Mouse (Mus musculus) erythroblast, embryonic 14.5 days (primary cell): ENCODE results near the gene Phrf1. TPM values are rescaled to one million over a fixed set of nuclear protein-coding genes. Genes with fewer than 3 reads are reported as not detected.
A peak's percentile ranks its signal among the peaks of the same experiment; 100 is the strongest.

Experiments
- H3K27me3 ChIP-seq: 2 replicates; pipeline ENCODE4 v1.6.1; 2012; ENCODE audit warnings: inconsistent platforms; ENCODE audit not compliant: control insufficient read depth
- H3K36me3 ChIP-seq: 2 replicates; pipeline ENCODE4 v1.6.1; 2012; ENCODE audit warnings: mild to moderate bottlenecking, inconsistent platforms; ENCODE audit not compliant: control insufficient read depth
- H3K4me1 ChIP-seq: 2 replicates; pipeline ENCODE4 v1.6.1; 2012; ENCODE audit warnings: inconsistent platforms; ENCODE audit not compliant: control insufficient read depth
- H3K4me3 ChIP-seq: replicated peaks from 2 replicates; pipeline ENCODE3; 2012; ENCODE audit warnings: moderate library complexity, mild to moderate bottlenecking, inconsistent platforms
- H3K9me3 ChIP-seq: 2 replicates; pipeline ENCODE4 v1.6.1; 2012; ENCODE audit warnings: low read length, inconsistent platforms, mixed read lengths; ENCODE audit not compliant: control insufficient read depth
- GATA1 ChIP-seq: IDR thresholded peaks from 2 replicates; pipeline ENCODE4 v1.6.1; 2012; ENCODE audit warnings: low read length, inconsistent platforms, mixed read lengths
- TAL1 ChIP-seq: IDR thresholded peaks from 3 replicates; pipeline ENCODE4 v1.6.1; 2012; ENCODE audit warnings: low read length, inconsistent platforms, mixed read lengths
- polyA plus RNA-seq: library from polyadenylated mRNA; stranded (reverse); fragments of >175 nt; gene quantifications from 2 replicates; pipeline ENCODE4 v1.2.3, GENCODE M21; 2012

Gene Phrf1
- polyA plus RNA-seq, 1 experiment = 20.3 TPM

- Histone ChIP-seq H3K9me3 (no peaks in the 10 kb centered on the region), H3K4me3 (peak overlapping the region; percentile 79), H3K27me3 (no peaks in the 10 kb centered on the region), H3K36me3 (peaks cover 64% of the 10 kb centered on the region), H3K4me1 (peaks cover 97% of the 10 kb centered on the region)
- no peak for TF ChIP-seq GATA1
These were observed 11.1 kb upstream of the Phrf1 start for GRCm38 (mm10) chr7:141217343-141218013.

DNA sequence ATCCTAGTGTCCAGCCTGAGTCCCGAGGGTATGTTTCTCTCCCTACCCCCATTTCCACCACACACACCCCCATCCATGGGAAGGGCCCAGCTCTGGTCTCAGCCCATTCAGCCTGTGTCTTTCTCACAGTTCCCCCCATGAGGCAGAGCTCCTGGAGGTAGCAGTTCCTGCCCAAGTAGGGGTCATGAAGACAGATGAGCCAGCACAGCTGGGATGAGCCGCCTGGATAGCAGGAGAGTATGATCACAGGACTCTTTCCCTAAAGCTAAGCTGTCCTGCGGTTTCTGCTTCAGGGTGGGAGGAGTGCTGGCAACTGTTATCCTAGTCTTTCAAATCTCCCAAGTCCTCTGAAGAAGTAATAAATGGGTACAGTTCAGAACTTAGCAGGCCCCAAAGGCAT lies 10.4 kb upstream of the Phrf1 start:
- Histone ChIP-seq H3K36me3 (peaks cover 61% of the 10 kb centered on the region), H3K9me3 (no peaks in the 10 kb centered on the region), H3K27me3 (no peaks in the 10 kb centered on the region), H3K4me3 (no peak overlapping the region), H3K4me1 (peaks cover 97% of the 10 kb centered on the region)
- no peak for TF ChIP-seq GATA1
- TF ChIP-seq TAL1 = no peak

DNA sequence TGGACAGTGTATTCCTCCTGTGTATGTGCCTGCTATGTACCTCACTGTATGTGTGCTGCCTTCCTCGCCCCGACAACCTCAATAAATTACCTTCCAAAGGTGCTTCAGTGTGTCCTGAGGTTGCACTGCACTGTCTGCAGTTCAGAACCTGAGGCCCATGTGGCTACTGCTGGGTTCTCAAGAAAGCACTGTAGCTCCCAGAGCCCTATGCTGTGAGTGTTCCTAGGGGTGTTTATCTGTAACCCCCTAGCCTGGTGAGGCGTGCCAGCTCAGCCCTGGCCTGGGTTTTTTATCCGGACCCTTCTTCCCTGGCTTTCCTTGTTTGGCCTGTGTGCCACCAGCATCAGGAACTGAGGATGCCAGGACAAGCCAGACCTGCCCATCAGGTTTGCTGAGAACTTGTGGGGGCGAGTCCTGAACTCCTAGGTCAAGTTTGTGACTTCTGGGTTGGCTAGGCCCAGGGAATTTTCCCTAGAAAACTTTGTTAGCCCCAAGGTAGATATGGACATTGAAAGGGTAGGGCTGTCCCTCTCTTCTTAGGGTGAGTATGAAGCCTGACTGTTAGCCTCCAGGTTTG lies 9.9 kb upstream of the Phrf1 start:
- Histone ChIP-seq H3K36me3 (peaks cover 57% of the 10 kb centered on the region), H3K4me1 (peaks cover 93% of the 10 kb centered on the region), H3K27me3 (no peaks in the 10 kb centered on the region), H3K4me3 (no peak overlapping the region), H3K9me3 (no peaks in the 10 kb centered on the region)
- TF ChIP-seq GATA1 = no peak
- TF ChIP-seq TAL1 = no peak

GRCm38 (mm10) chr7:141219558-141220099 lies 9.0 kb upstream of the Phrf1 start:
- TF ChIP-seq TAL1 (no peak), GATA1 (no peak)
- Histone ChIP-seq H3K4me1 (peaks cover 84% of the 10 kb centered on the region), H3K27me3 (no peaks in the 10 kb centered on the region), H3K9me3 (no peaks in the 10 kb centered on the region), H3K4me3 (peak overlapping the region; percentile 10), H3K36me3 (peaks cover 50% of the 10 kb centered on the region)

DNA sequence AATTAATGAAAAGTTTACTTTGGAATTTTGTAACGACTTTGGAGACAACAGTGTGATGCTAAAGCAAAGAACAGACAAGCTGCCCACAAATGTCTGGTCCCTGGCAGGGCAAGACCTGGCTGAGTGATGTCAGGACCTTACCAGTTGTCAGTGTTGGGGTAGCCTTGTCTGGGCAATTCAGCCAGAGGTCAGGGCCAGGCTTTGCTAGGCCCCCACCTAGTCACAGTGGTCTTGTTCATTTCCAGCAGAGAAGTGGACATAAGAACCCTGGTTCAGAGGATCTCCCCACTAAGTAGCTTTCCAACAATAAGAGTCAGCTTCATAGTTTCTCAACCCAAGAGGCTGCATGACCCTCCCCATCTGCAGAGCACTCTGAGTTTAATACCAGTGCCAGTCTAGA lies 8.2 kb upstream of the Phrf1 start:
- Histone ChIP-seq H3K27me3 (no peaks in the 10 kb centered on the region), H3K4me1 (peaks cover 76% of the 10 kb centered on the region), H3K4me3 (peak overlapping the region; percentile 76), H3K9me3 (no peaks in the 10 kb centered on the region), H3K36me3 (peaks cover 50% of the 10 kb centered on the region)
- TF ChIP-seq TAL1 = no peak
- TF ChIP-seq GATA1 = no peak

- Histone ChIP-seq H3K36me3 (peaks cover 49% of the 10 kb centered on the region), H3K4me1 (peaks cover 66% of the 10 kb centered on the region), H3K9me3 (no peaks in the 10 kb centered on the region), H3K4me3 (peak overlapping the region; percentile 76), H3K27me3 (no peaks in the 10 kb centered on the region)
- TF ChIP-seq TAL1 (no peak), GATA1 (no peak)
These were observed 7.1 kb upstream of the Phrf1 start for GRCm38 (mm10) chr7:141221249-141222125.

GRCm38 (mm10) chr7:141222126-141222467 lies 6.5 kb upstream of the Phrf1 start:
- peak overlapping the region; percentile 76 for H3K4me3 ChIP-seq
- peaks cover 43% of the 10 kb centered on the region for H3K36me3 ChIP-seq
- peaks cover 3% of the 10 kb centered on the region; the same call in 1 of the 2 replicates for H3K9me3 ChIP-seq
- peaks cover 60% of the 10 kb centered on the region for H3K4me1 ChIP-seq
- TF ChIP-seq GATA1 (no peak), TAL1 (no peak)
- H3K27me3 ChIP-seq = no peaks in the 10 kb centered on the region

DNA sequence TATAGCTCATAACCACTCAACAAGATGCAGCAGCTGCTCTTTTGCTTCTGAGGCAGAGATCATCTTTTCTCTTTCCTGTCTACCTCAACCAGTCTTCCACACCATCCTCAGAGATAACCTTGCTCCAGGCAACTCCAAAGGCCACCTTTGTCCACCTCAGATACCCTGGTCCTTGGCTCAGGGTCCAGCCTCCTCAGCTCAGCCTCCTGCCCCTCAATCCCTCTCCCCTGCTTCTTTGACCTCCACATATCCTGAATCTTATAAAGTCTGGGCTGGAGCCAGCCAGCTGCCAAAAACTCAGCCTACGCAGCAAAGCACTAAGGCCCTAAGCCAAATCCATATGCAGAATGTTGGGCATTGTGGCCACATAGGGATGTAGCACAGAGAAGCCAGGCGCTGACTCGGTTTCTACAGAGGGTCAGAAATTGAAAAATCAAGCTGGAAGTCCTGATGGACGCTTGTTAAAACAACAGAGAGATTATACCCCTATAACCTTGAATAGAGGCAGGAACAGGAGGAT lies 5.8 kb upstream of the Phrf1 start:
- H3K27me3 ChIP-seq = no peaks in the 10 kb centered on the region
- H3K4me3 ChIP-seq = peak overlapping the region; percentile 76
- H3K9me3 ChIP-seq = peaks cover 3% of the 10 kb centered on the region; the same call in 1 of the 2 replicates
- TF ChIP-seq GATA1 = no peak
- no peak for TF ChIP-seq TAL1
- peaks cover 59% of the 10 kb centered on the region for H3K4me1 ChIP-seq
- H3K36me3 ChIP-seq = peaks cover 36% of the 10 kb centered on the region

- Histone ChIP-seq H3K4me1 (peaks cover 52% of the 10 kb centered on the region), H3K4me3 (no peak overlapping the region), H3K36me3 (peaks cover 24% of the 10 kb centered on the region), H3K9me3 (peaks cover 3% of the 10 kb centered on the region; the same call in 1 of the 2 replicates), H3K27me3 (no peaks in the 10 kb centered on the region)
- TF ChIP-seq TAL1 (no peak), GATA1 (no peak)
These were observed 2.0 kb upstream of the Phrf1 start for GRCm38 (mm10) chr7:141226535-141226934.
